Mouse (Mus musculus) midbrain, embryonic 14.5 days (tissue): ENCODE measurements around the gene Lefty2. TPM values are rescaled to one million over a fixed set of nuclear protein-coding genes. Genes with fewer than 3 reads are reported as not detected.
A peak's percentile ranks its signal among the peaks of the same experiment; 100 is the strongest.

ENCODE experiments used
- ATAC-seq: fragments of 200-750 bp; cut with Nextera tagmentation; 2 replicates; pipeline ENCODE4 v1.8.0; 2017; ENCODE audit warnings: moderate number of reproducible peaks, moderate library complexity; ENCODE audit not compliant: low FRiP score, low TSS enrichment
- DNase-seq: peaks from one replicate; pipeline ENCODE4 v3.0.0-alpha.2; 2015
- H3K27ac ChIP-seq: fragments of 300-500 bp; sonication (generic); replicated peaks from 2 replicates; pipeline ENCODE4 v1.5.1; 2014; ENCODE audit warnings: mild to moderate bottlenecking, low read depth, low read length, moderate library complexity
- H3K27me3 ChIP-seq: fragments of 300-500 bp; sonication (generic); 2 replicates; pipeline ENCODE4 v1.6.1; 2014; ENCODE audit warnings: low read length, control low read depth, mixed read lengths; ENCODE audit not compliant: control insufficient read depth, insufficient read depth
- H3K36me3 ChIP-seq: fragments of 300-500 bp; sonication (generic); 2 replicates; pipeline ENCODE4 v1.6.1; 2014; ENCODE audit warnings: low read length, control low read depth; ENCODE audit not compliant: control insufficient read depth, insufficient read depth
- H3K4me1 ChIP-seq: fragments of 300-500 bp; sonication (generic); 2 replicates; pipeline ENCODE4 v1.6.1; 2014; ENCODE audit warnings: mild to moderate bottlenecking, antibody characterized with exemption, low read length, control low read depth; ENCODE audit not compliant: control insufficient read depth, insufficient read depth
- H3K4me2 ChIP-seq: fragments of 300-500 bp; sonication (generic); 2 replicates; pipeline ENCODE4 v1.6.1; 2014; ENCODE audit warnings: mild to moderate bottlenecking, low read length, moderate library complexity
- H3K4me3 ChIP-seq: fragments of 300-500 bp; sonication (generic); replicated peaks from 2 replicates; pipeline ENCODE4 v1.5.1; 2014; ENCODE audit warnings: low read depth, low read length
- H3K9ac ChIP-seq: fragments of 300-500 bp; sonication (generic); replicated peaks from 2 replicates; pipeline ENCODE4 v1.6.1; 2014; ENCODE audit warnings: mild to moderate bottlenecking, low read length, moderate library complexity
- H3K9me3 ChIP-seq: fragments of 300-500 bp; sonication (generic); 2 replicates; pipeline ENCODE4 v1.6.1; 2016; ENCODE audit warnings: low read length, control low read depth, mixed read lengths; ENCODE audit not compliant: control insufficient read depth
- WGBS: fragments of 180-500 bp; shearing (Covaris S2); extraction: QIAGEN DNeasy Blood & Tissue Kit; methylation state at CpG from one replicate; pipeline ENCODE4 v1.1.7; 2014; 5-methylcytosine and 5-hydroxymethylcytosine counted together
- polyA plus RNA-seq: library from polyadenylated mRNA; unstranded; fragments of >200 nt; fragmentation: Nextera tagmentation; extraction: Ambion mirVana; gene quantifications from 2 replicates; pipeline ENCODE4 v1.2.1, GENCODE M21; 2014

Lefty2 gene
- polyA plus RNA-seq, 1 experiment from 2014 or later: 2.0 TPM

DNA sequence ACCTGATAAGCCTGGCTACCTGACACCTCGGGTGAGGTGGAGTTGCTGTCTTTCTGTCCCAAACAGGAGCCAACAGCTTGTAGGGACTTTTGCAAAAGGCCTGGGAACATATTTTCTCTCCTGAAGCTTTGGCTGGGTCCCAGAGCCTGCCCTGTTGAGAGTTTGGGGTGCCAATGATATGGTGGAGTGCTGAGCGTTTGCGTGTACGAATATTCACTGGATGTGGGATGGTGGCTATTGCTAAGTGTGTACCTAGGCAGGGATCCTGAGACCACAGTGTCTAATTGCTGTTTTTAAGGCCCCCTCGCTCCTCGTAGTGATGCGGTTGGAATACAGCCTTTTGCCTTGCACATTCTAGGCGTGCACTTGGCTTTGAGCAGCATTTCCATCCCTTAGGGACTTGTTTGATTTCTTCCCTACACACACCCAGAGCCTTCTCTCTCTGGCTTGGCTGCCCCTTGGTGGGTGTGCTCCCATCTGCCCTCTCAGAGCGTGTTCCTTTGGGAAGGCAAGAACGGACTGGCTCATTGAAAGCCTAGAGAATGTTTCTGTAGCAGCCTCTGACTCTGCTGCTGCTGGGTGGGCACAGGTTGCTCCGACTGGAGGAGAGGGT, 50.2 kb downstream of the Lefty2 start:
- Histone ChIP-seq H3K27me3 (peaks cover 45% of the 10 kb centered on the region), H3K9me3 (no peaks in the 10 kb centered on the region), H3K4me3 (peak overlapping the region; percentile 56), H3K36me3 (no peaks in the 10 kb centered on the region), H3K9ac (no peak overlapping the region), H3K27ac (no peak overlapping the region), H3K4me2 (peak overlapping the region; percentile 91), H3K4me1 (peaks cover 10% of the 10 kb centered on the region)
- DNase-seq (no peak), ATAC-seq (no peak)
- 53% methylated on average over 11 of the region's 11 CpGs for WGBS

GRCm38 (mm10) chr1:180943896-180944295, 51.0 kb downstream of the Lefty2 start:
- no peaks in the 10 kb centered on the region for H3K9me3 ChIP-seq
- H3K4me3 ChIP-seq: no peak overlapping the region
- no peak overlapping the region for H3K4me2 ChIP-seq
- 78% methylated on average over 1 of the region's 1 CpGs for WGBS
- H3K9ac ChIP-seq: no peak overlapping the region
- no peak overlapping the region for H3K27ac ChIP-seq
- ATAC-seq: no peak
- DNase-seq: no peak
- H3K4me1 ChIP-seq: peaks cover 10% of the 10 kb centered on the region
- H3K27me3 ChIP-seq: peaks cover 45% of the 10 kb centered on the region
- H3K36me3 ChIP-seq: no peaks in the 10 kb centered on the region

DNA sequence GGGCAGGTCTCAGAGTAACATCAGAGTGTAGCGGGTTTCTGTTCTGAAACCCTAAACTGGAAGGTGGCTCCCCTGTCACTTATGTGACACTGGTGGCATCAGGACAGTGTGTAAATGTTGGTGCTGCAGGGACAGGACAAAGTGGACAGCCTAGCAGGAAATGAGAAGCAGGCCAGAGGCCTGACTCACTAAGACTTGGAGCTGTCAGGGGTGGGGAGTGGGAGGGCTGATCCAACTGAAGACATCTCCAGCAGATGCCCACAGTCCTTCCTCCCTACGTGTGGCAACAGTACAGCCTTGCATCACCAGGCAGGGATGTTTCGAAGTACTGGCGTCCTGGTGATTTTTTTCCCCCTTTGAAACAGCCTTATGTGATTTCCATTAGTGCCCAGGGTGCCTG, 51.6 kb downstream of the Lefty2 start:
- Histone ChIP-seq H3K36me3 (no peaks in the 10 kb centered on the region), H3K4me2 (no peak overlapping the region), H3K4me3 (no peak overlapping the region), H3K27ac (no peak overlapping the region), H3K9ac (no peak overlapping the region), H3K4me1 (peaks cover 10% of the 10 kb centered on the region), H3K9me3 (no peaks in the 10 kb centered on the region), H3K27me3 (peaks cover 45% of the 10 kb centered on the region)
- 80% methylated on average over 4 of the region's 4 CpGs for WGBS
- ATAC-seq (no peak), DNase-seq (no peak)

DNA sequence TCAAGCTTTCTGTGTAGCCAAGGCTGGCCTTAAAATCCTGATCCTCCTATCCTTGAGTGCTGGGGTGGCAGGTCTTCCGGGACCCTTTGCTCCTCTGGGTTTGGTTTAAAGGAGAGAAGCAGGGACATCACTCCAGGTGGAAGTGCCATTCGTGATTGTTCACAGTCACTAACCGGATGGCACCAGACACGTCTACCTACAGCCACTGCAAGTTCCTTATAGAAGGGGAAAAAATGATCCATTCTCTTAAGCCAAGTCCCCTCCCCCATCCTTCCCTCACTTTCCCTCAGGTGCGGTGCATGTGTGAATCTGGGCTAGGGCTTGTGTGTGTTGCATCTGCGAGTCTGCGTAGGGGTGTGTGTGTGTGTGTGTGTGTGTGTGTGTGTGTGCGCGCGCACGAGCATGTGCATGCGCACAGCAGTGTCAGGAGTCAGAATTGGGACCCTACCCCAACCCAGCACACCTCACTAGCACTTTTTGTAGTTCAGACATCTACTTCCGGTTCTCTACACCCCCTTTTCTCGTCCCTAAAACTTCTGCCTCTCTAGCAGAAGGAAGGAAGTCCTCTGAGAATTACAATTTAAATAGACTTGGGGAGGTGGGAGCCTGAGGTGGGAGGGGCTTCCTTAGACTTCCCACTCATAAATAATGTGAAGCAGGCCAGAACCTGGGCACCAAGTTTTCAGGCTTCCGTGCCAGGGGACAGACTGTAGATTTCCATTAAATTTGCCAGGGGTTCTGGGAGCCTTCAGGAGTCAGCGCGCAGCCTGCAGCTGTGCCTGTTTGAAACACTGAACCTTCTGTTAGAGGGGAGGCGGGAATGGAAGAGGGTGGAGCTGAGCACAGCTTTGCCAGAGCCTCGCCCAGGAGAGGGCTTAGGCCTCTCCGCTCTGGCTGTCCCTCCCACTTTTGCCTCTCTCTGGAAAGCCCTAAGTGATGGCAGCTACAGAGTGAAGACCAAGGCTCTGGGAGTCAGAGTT, 52.4 kb downstream of the Lefty2 start:
- WGBS: 29% methylated on average over 20 of the region's 20 CpGs
- H3K27me3 ChIP-seq: peaks cover 45% of the 10 kb centered on the region
- no peak overlapping the region for H3K9ac ChIP-seq
- ATAC-seq (no peak), DNase-seq (peak; percentile 46)
- H3K4me2 ChIP-seq: no peak overlapping the region
- H3K27ac ChIP-seq: no peak overlapping the region
- H3K4me3 ChIP-seq: no peak overlapping the region
- H3K4me1 ChIP-seq: peaks cover 10% of the 10 kb centered on the region
- H3K36me3 ChIP-seq: no peaks in the 10 kb centered on the region
- no peaks in the 10 kb centered on the region for H3K9me3 ChIP-seq

DNA sequence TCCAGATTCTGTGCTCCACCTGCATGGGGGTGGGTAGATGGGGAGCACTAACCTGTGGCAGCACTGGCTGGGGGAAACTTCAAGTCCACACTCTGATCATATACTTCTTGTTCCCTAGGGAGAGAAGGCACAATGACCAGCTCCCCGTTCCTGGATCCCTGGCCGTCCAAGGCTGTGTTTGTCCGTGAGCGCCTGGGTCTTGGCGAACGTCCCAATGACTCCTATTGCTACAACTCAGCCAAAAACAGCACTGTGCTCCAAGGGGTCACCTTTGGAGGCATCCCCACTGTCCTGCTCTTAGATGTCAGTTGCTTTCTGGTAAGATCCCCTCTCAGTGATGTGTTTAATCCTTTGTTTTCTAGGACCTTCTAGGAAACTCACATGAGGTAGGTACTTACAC, 53.5 kb downstream of the Lefty2 start:
- H3K9ac ChIP-seq: no peak overlapping the region
- DNase-seq (no peak), ATAC-seq (no peak)
- peaks cover 33% of the 10 kb centered on the region for H3K27me3 ChIP-seq
- no peak overlapping the region for H3K27ac ChIP-seq
- H3K4me2 ChIP-seq: no peak overlapping the region
- no peak overlapping the region for H3K4me3 ChIP-seq
- H3K9me3 ChIP-seq: no peaks in the 10 kb centered on the region
- peaks cover 10% of the 10 kb centered on the region for H3K4me1 ChIP-seq
- H3K36me3 ChIP-seq: no peaks in the 10 kb centered on the region
- 92% methylated on average over 6 of the region's 6 CpGs for WGBS

Other genes starting within 250 kb of the Lefty2 start
- not detected in 2 replicates for gene Mixl1, start 196.1 kb upstream of the Lefty2 start, polyA plus RNA-seq
- gene Acbd3, start 167.1 kb upstream of the Lefty2 start, polyA plus RNA-seq: 25.2 and 27.2 TPM in 2 replicates
- gene H3f3a, start 79.2 kb upstream of the Lefty2 start, polyA plus RNA-seq: 3,827 and 3,910 TPM in 2 replicates
- gene Sde2, start 42.0 kb upstream of the Lefty2 start, polyA plus RNA-seq: 26.1 and 28.7 TPM in 2 replicates
- 67.2 and 69.9 TPM in 2 replicates for gene Pycr2, start 11.2 kb downstream of the Lefty2 start, polyA plus RNA-seq
- gene Lefty1, start 41.9 kb downstream of the Lefty2 start, polyA plus RNA-seq: 0.28 TPM in 1 of 2 replicates, not detected in the other
- gene Tmem63a, start 49.2 kb downstream of the Lefty2 start, polyA plus RNA-seq: 0.36 and 1.2 TPM in 2 replicates
- 2.7 and 3.2 TPM in 2 replicates for gene Ephx1, start 127.8 kb downstream of the Lefty2 start, polyA plus RNA-seq
- gene 9130409I23Rik, start 158.1 kb downstream of the Lefty2 start, polyA plus RNA-seq: not detected in 2 replicates